Mouse (Mus musculus) retina, postnatal 1 day (tissue): Measurements from ENCODE around the gene Adk.

Experiments
- DNase-seq: peaks from one replicate; pipeline ENCODE4 v3.0.0-alpha.2; 2012

The Adk gene

GRCm38 (mm10) chr14:21052112-21052780 lies at the start of gene Adk, which contains the start of gene Ap3m1:
Gene Adk, plus strand, starts transcription at chr14:21052574.
Gene Ap3m1, minus strand, starts transcription at chr14:21052508.
- DNase-seq = peak; percentile 97

GRCm38 (mm10) chr14:21013800-21014334 lies 38.5 kb upstream of the Adk start:
- DNase-seq = no peak

GRCm38 (mm10) chr14:21017871-21018270 lies 34.5 kb upstream of the Adk start:
- no peak for DNase-seq

- DNase-seq = peak; percentile 75
Measured at GRCm38 (mm10) chr14:21018977-21019376, 33.4 kb upstream of the Adk start.

- DNase-seq = no peak
Measured at GRCm38 (mm10) chr14:21020435-21020834, 31.9 kb upstream of the Adk start.

- DNase-seq = no peak
Measured at GRCm38 (mm10) chr14:21027542-21027941, 24.8 kb upstream of the Adk start.

- no peak for DNase-seq
Measured at GRCm38 (mm10) chr14:21029025-21029659, 23.2 kb upstream of the Adk start.

- peak; percentile 51 for DNase-seq
Measured at GRCm38 (mm10) chr14:21031783-21032511, 20.4 kb upstream of the Adk start.

GRCm38 (mm10) chr14:21034271-21034670 lies 18.1 kb upstream of the Adk start:
- DNase-seq = no peak

- DNase-seq = no peak
Measured at GRCm38 (mm10) chr14:21034791-21035190, 17.6 kb upstream of the Adk start.

- no peak for DNase-seq
Measured at GRCm38 (mm10) chr14:21039077-21039476, 13.3 kb upstream of the Adk start.

- DNase-seq = no peak
Measured at GRCm38 (mm10) chr14:21039623-21040022, 12.8 kb upstream of the Adk start.

GRCm38 (mm10) chr14:21047840-21048239 lies 4.5 kb upstream of the Adk start:
- no peak for DNase-seq

GRCm38 (mm10) chr14:21048879-21049278 lies 3.5 kb upstream of the Adk start:
- peak; percentile 39 for DNase-seq

- peak; percentile 47 for DNase-seq
Measured at GRCm38 (mm10) chr14:21050734-21051133, 1.6 kb upstream of the Adk start.

GRCm38 (mm10) chr14:21051380-21052111 lies 828 bp upstream of the Adk start:
- no peak for DNase-seq

GRCm38 (mm10) chr14:21052781-21053130 lies 382 bp downstream of the Adk start:
- DNase-seq = no peak

- no peak for DNase-seq
Measured at GRCm38 (mm10) chr14:21053151-21053550, 777 bp downstream of the Adk start.

- no peak for DNase-seq
Measured at GRCm38 (mm10) chr14:21053586-21053985, 1.2 kb downstream of the Adk start.

- no peak for DNase-seq
Measured at GRCm38 (mm10) chr14:21058972-21059371, 6.6 kb downstream of the Adk start.

- DNase-seq = no peak
Measured at GRCm38 (mm10) chr14:21062766-21063513, 10.6 kb downstream of the Adk start.

- no peak for DNase-seq
Measured at GRCm38 (mm10) chr14:21064321-21064720, 11.9 kb downstream of the Adk start.
